Mouse (Mus musculus): ENCODE data around the gene Irx3.

DNA sequence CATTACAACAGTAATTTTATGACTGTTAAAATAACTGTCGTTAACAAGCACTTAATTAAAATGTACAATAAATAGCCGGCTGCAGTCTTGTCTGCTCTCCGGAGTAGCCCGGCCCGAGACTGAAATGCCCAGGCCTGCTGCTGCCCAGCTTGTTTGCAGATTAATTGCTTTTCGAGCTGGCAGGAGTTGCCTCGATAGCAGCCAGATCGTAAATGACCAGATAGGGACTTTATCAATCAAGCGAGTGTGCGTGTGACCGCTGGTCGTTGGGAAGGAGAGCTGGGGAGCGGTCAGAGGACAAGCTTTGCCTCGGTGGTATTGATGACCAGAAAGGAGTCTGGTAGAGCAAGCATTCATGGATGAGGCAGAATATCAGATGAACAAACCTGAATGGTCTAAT, 25.8 kb upstream of the Irx3 start:
- TF ChIP-seq CTCF (IDR thresholded peaks at IDR 0.05; ENCODE audit: low read depth, low read length), result no peak
- TF ChIP-seq POLR2A (IDR thresholded peaks at IDR 0.05; ENCODE audit: extremely low read depth, insufficient read depth, low read length), result no peak

Data from liver, adult 2 months (tissue).